Mouse (Mus musculus) brown adipose tissue, adult 24 weeks (tissue): Measurements from ENCODE around the gene Myoc. TPM values are rescaled to one million over a fixed set of nuclear protein-coding genes. Genes with fewer than 3 reads are reported as not detected.
"Not testable (repeated sequence)": the region's sequence is repeated elsewhere in the genome, so short reads cannot be mapped to it uniquely, and the experiment has no call there.

Source experiments
- H3K27ac ChIP-seq: fragments of 200-500 bp; replicated peaks from 2 replicates; pipeline ENCODE4 v1.5.1; 2012; ENCODE audit warnings: low read depth, mild to moderate bottlenecking, low read length
- H3K4me1 ChIP-seq: fragments of 200-500 bp; 2 replicates; pipeline ENCODE4 v1.6.1; 2012; ENCODE audit warnings: low read length, mixed read lengths; ENCODE audit not compliant: control insufficient read depth, insufficient read depth, insufficient read length
- H3K4me3 ChIP-seq: fragments of 200-500 bp; 2 replicates; pipeline ENCODE4 v1.5.1; 2012; ENCODE audit warnings: low read depth, mild to moderate bottlenecking, low read length, moderate library complexity; ENCODE audit not compliant: insufficient read depth
- polyA plus RNA-seq: library from polyadenylated mRNA; stranded (reverse); fragments of >200 nt; gene quantifications from 2 replicates; pipeline ENCODE4 v1.2.4, GENCODE M21; 2012; ENCODE audit not compliant: missing spikeins, insufficient read depth, insufficient read length

Gene Myoc
- polyA plus RNA-seq, 1 experiment, result 9.4 TPM

DNA sequence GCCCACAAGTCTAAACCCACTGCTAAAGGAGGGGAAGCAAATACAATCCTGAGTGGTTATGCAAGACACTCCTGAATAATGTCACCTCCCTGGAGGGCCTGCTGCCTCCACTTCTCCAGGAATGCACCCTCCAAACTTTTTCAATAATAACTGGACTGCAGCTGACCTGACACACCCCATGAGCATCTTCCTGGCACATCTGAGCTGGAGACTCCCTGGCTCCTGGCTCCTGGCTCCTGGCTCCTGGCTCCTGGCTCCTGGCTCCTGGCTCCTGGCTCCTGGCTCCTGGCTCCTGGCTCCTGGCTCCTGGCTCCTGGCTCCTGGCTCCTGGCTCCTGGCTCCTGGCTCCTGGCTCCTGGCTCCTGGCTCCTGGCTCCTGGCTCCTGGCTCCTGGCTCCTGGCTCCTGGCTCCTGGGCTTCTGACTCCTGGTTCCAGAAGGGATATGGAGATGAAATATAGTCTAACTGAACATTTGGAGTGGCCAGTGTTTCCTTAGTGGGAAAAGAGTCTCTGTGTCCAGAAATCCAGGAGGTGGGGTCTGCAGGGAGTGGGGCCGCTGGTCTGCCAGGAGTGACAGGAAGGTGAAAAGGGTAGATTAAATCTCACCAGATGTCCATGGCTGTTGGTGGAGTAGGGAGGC, 3.5 kb upstream of the Myoc start:
- not testable (repeated sequence) for H3K4me1 ChIP-seq, H3K4me3 ChIP-seq, H3K27ac ChIP-seq

DNA sequence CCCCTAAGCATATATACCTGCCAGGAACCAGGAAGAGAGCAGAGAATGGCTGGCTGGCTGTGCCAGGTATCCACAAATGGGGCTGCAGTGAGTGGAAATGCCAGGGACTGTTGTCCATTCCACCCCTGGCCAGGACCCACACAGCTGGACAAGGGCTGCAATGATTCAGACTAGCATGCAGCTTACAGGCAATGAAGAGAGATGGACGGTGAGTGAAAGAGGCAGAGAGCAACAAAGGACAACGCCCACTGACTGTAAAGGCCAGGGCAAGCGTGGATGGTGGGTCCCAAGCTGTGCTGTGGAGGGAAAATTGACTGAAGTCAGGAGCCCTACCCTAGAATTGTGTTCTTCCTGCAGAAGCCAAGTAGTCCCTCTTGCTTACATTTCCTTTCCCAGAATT, 2.4 kb upstream of the Myoc start:
- H3K4me3 ChIP-seq, result no peak overlapping the region
- no peak overlapping the region for H3K27ac ChIP-seq
- H3K4me1 ChIP-seq, result peaks cover 2% of the 10 kb centered on the region

DNA sequence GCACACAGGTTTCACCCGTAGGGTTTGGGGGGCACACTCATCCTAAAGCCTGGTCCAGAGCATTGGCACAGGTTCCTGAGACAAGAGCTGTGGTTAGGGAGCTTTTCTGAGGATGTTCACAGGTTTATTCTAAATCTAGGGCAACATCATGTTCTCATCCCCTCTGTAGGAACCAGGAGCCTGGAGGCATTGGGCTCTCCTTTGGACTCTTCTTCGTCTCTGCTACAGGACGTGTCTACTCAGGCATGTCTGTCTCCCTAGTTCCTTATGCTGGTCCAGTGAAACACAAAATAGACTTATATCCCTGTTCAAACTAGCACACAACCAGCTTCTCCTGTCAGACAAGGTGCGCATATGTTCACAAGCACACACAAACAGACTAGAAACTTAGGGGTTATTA, 420 bp upstream of the Myoc start:
- no peak overlapping the region for H3K4me3 ChIP-seq
- H3K27ac ChIP-seq, result no peak overlapping the region
- peaks cover 2% of the 10 kb centered on the region for H3K4me1 ChIP-seq

DNA sequence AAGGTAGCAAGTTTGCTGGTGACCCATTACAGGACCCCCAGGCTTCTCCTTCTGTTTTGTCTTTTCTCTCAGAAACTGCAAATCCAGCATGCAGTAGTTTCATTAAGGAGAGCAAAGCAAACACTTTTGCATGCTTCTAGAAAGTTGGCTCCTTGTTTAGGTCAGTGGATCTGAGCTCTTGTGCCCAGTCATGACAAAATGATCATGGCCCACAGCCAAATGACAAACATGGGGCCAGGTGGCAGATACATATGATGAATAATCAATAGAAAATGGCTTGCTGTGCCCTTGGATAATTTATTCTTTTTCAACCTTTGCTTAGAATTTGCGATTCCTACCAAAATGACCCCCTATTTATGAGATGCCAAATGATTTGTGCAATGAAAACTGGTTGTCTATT, 906 bp downstream of the Myoc start:
- Histone ChIP-seq H3K4me3 (no peak overlapping the region), H3K27ac (no peak overlapping the region), H3K4me1 (peaks cover 4% of the 10 kb centered on the region)

DNA sequence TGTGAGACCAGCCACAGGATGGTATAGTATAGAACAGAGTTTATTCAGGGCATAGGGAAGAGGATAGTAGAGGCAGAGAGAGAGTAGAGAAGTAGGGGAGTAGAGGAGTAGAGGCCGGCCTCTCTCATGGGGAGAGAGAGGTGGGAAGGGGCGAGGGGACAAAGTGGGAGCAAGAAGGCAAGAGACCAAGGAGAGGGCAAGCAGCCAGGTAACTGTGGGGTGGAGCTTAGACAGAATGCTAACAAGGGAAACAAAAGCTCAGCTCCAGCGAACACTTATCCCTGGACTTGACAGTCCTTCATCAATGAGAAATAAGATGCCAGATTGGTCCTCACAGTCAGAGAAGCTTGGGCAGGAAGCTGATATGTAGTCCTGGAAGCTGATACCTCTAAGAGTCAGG, 3.6 kb downstream of the Myoc start:
- Histone ChIP-seq H3K4me3 (no peak overlapping the region), H3K4me1 (peaks cover 4% of the 10 kb centered on the region), H3K27ac (no peak overlapping the region)

DNA sequence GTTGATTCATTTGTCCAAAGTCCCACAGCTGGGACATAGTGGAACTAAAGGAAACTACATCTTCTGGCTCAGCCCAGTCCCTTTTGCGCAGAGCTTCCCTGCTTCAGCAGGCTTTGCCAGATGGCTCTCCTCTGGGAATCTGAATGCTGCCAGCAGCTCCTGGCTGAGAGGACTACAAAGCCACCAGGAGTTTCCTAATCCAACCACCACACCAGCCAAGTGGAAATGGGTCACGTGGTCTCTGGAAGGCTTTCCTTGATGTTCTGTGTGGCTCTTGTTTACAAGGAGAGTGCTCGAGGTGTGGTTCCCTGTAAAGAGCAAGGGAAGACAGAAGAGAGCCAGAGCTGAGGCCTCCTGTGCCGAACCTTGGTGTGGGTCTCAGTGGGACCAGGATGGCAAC, 4.8 kb downstream of the Myoc start:
- Histone ChIP-seq H3K4me1 (peaks cover 4% of the 10 kb centered on the region), H3K4me3 (no peak overlapping the region), H3K27ac (no peak overlapping the region)

DNA sequence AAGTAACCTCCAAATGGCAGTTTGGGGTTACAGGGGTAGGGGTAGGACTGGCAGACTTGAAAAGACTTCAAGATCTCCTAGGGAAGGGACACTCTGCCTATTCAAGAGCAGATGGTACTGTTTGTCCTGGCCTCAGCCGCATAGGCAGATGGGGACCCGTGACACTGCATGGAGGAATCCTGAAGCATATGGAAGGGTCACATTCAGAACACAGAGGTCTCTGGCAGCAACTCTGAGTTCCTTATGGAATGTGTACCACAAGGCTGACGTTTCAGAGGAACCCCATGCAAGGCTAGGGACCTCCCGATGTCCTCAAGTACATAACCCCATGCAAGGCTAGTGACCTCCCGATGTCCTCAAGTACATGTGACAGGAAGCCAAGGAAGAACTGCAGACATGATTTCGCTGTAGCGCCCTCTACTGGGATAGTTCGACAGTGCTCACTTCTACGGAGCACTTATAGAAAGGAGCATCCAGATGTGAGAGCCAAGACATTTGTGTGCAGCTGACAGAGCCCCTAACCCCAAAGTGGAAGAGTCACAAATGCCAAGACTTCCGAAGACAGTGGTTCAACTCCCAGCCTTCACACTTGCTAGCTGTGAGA, 7.2 kb downstream of the Myoc start:
- Histone ChIP-seq H3K4me1 (peaks cover 2% of the 10 kb centered on the region; the same call in 1 of the 2 replicates), H3K4me3 (no peak overlapping the region), H3K27ac (no peak overlapping the region)

DNA sequence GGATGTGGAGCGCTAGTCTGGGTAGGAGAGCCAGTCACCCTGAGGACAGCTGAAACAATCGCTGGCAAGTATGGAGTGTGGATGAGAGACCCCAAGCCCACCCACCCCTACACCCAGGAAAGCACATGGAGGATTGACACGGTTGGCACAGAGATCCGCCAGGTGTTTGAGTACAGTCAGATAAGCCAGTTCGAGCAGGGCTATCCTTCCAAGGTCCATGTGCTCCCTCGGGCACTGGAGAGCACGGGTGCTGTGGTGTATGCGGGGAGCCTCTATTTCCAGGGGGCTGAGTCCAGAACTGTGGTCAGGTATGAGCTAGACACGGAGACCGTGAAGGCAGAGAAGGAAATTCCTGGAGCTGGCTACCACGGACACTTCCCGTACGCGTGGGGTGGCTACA, 9.5 kb downstream of the Myoc start:
- peaks cover 2% of the 10 kb centered on the region; the same call in 1 of the 2 replicates for H3K4me1 ChIP-seq
- H3K4me3 ChIP-seq, result no peak overlapping the region
- H3K27ac ChIP-seq, result no peak overlapping the region

DNA sequence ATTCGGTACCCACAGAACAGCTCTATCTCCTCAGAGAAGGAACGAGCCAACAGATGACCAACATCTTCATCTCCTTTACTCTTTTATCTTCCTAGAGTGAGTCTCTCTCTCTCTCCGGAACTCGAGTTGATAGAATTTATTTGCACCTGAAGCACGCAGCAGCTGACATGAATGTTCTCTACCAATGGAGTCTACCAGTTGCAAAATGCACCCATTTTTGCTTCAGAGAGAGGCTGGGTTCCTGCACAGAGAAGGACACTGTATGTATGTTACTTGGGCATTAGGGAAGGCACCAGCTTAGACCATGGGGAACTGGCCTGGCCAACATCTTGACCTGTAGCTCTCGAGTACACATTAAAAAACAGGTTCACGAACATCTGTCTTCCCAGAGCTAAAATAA, 19.2 kb downstream of the Myoc start, which contains the start of gene Myocos:
Gene Myocos (minus strand): TSS at position 101 of the 400 bp plus-strand sequence.
- H3K4me1 ChIP-seq, result 0 out of 2 replicates have a peak, but pooled peaks cover 2% of the 10 kb centered on the region
- H3K27ac ChIP-seq, result no peak within 1 kb of the TSS
- H3K4me3 ChIP-seq, result no peak within 1 kb of the TSS

DNA sequence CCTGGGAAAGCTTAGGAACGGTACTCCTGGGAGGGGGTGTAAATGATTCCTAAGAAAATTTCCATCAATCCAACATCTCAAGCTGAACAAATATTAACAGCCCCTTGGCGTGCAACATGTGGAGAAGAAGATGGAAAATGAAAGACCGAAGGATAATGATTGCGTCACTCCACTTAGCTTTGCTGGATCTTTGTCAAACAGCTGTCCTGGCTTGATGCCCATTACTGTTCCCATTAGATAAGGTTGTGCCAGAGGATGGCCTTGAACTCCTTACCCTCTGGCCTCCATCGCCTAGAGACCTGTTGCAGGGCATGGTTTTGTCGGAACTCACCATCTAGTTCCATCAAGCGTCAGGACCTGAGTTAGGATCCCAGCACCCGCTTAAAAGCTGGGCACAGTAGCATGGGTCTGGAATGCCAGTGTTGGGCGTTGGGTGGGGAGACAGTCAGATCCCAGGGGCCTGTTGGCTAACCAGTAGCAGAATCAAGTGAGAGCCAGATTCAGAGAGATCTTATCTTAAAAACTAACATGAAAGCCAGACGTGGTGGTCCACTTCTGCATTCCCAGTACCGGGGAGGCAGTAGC, 21.4 kb downstream of the Myoc start:
- Histone ChIP-seq H3K4me3 (no peak overlapping the region), H3K4me1 (0 out of 2 replicates have a peak, but pooled peaks cover 2% of the 10 kb centered on the region), H3K27ac (no peak overlapping the region)

DNA sequence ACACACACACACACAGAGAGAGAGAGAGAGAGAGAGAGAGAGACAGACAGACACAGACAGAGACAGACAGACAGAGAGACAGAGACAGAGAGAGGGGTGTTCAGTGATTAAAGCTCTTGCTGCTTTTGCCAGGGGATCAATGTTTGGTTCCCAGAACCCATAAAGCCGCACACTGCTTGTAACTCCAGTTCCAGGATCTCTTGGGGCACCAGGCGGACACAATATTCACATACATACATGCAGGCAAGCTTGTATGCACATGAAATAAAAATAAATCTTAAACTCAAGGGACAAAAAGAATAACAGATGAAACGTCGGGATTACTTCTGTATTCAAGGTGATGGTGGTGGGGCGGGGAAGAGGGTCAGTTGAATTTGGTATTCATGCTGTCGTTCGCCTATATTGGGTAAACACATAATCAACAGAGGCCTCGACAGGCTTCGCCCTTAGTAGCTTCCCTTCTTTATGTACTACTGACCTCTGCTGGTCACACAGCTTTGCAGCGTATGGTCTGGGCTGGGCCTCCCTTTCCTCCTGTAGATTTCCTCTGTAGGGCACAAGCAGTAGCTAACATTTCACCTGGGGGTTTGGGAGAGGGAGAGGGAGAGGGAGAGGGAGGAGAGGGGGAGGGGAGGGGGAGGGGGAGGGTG, 26.0 kb downstream of the Myoc start:
- 0 out of 2 replicates have a peak, but pooled peaks cover 2% of the 10 kb centered on the region for H3K4me1 ChIP-seq
- H3K4me3 ChIP-seq, result no peak overlapping the region
- no peak overlapping the region for H3K27ac ChIP-seq

DNA sequence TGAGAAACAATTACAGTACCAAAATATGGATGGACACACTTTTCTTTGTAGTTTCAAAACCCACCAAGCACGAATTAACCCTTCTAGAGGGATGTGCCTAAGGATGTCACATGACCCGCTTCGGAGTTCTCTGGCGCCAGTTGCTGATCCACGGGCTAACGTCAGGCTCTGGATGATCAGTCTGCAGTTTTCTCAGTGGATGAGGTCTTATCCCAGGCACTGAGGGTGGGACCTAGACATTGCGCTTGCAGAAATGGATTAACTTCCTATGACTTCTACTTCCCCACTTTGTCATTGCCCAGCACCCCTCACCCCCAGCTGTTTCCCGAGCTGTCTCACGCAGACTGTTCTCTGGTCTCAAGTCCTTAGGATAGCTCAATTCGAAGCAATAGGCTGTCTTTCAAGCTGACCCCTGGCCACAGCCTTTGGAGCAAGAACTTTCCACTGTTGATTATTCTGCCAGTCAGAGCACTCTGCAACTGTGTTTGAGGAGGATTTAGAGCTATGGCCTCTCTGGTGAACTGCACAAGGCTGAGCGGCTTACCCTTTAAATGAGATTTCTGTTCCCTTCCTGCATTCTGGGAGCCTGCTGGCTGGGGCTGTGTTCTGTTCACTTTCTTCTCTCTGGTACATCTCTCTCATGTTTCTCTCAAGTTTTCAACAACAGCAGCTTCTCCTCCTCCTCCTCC, 26.7 kb downstream of the Myoc start:
- Histone ChIP-seq H3K27ac (no peak overlapping the region), H3K4me3 (no peak overlapping the region), H3K4me1 (no peaks in the 10 kb centered on the region)

DNA sequence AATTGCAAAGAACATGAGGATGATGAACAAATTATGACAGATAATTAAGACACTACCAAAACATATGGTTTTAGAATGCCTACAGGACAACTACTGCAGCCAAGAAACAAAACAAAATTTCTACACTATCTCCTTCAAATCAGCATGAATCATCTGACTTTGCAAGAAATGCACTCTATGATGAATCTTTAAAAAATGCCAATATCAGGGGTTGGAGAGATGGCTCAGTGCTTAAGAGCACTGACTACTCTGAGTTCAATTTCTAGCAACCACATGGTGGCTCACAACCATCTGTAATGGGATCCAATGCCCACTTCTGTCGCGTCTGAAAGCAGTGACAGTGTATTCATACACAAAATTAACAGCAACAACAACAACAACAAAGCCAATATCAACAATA, 54.8 kb downstream of the Myoc start:
- H3K4me3 ChIP-seq, result no peak overlapping the region
- H3K27ac ChIP-seq, result no peak overlapping the region
- H3K4me1 ChIP-seq, result no peaks in the 10 kb centered on the region

DNA sequence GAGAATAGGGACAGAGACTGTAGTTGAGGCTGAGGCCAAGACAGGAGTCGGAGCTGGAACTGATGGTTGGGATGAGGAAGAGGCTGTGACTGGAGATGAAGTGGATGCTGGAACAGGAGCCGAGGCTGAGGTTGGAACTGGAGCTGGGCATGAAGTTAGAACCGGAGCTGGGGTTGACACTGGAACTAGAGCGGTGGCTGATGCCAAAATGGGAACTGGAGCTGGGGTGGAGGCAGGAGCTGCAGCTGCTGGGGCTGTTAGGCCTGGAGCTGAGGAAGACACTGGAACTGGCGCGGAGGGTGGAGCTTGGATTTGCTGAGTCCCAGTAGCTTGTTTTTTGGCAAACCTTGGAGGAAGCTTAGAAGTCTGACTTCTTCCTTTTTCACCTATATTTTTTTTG, 58.9 kb downstream of the Myoc start:
- no peak overlapping the region for H3K4me3 ChIP-seq
- H3K27ac ChIP-seq, result no peak overlapping the region
- no peaks in the 10 kb centered on the region for H3K4me1 ChIP-seq
